Comparison of ENCODE assay signal across 14 mouse cellular contexts in genomic region chr2:18206811-18207210, GRCm38 (mm10).
DNase-seq lines count a peak whose midpoint lies in the region; ATAC-seq and TF ChIP-seq lines count a peak whose summit lies in the region.
"Had no signal": no experiment of that assay in that cellular context is flagged by ENCODE, and none has a peak within 500 bp of the region (broad histone marks: within the 10 kb centered on the region; RNA-seq: fewer than 3 reads in every experiment).

No protein-coding gene starts in this region.

- H3K27ac ChIP-seq in embryonic facial prominence, embryonic 14.5 days (replicated peaks; ENCODE audit: low read depth, low read length): no peak overlapping the region
- H3K27ac ChIP-seq in embryonic facial prominence, embryonic 10.5 days (replicated peaks): no peak overlapping the region
- H3K27ac ChIP-seq in layer of hippocampus, adult 2 months: peak overlapping the region; percentile 79
- H3K27ac ChIP-seq in olfactory bulb, adult 2 months (ENCODE audit: insufficient read depth, low read depth, low read length): peak overlapping the region; percentile 85
- H3K27ac ChIP-seq in kidney, embryonic 14.5 days (ENCODE audit: low read depth, low read length): no peak overlapping the region
- H3K27ac ChIP-seq: heart, embryonic 13.5 days; intestine, embryonic 15.5 days had no signal

- H3K27me3 ChIP-seq in embryonic facial prominence, embryonic 14.5 days (replicated peaks; ENCODE audit: control insufficient read depth, insufficient read depth, low read length): no peaks in the 10 kb centered on the region
- no peaks in the 10 kb centered on the region for H3K27me3 ChIP-seq in embryonic facial prominence, embryonic 10.5 days (replicated peaks; ENCODE audit: low read depth, poor library complexity, severe bottlenecking)
- no peaks in the 10 kb centered on the region for H3K27me3 ChIP-seq in kidney, embryonic 14.5 days (ENCODE audit: control insufficient read depth, insufficient read depth, low read length)
- H3K27me3 ChIP-seq: heart, embryonic 13.5 days; intestine, embryonic 15.5 days had no signal

- no peaks in the 10 kb centered on the region for H3K9me3 ChIP-seq in embryonic facial prominence, embryonic 14.5 days (ENCODE audit: control insufficient read depth, low read length)
- H3K9me3 ChIP-seq in embryonic facial prominence, embryonic 10.5 days: no peaks in the 10 kb centered on the region
- no peaks in the 10 kb centered on the region for H3K9me3 ChIP-seq in kidney, embryonic 14.5 days (ENCODE audit: control insufficient read depth, low read length)
- H3K9me3 ChIP-seq: G1E; heart, embryonic 13.5 days; intestine, embryonic 15.5 days had no signal

- peaks cover 75% of the 10 kb centered on the region for H3K36me3 ChIP-seq in embryonic facial prominence, embryonic 14.5 days (ENCODE audit: control insufficient read depth, insufficient read depth, low read length)
- peaks cover 97% of the 10 kb centered on the region for H3K36me3 ChIP-seq in embryonic facial prominence, embryonic 10.5 days (replicated peaks)
- peaks cover 75% of the 10 kb centered on the region for H3K36me3 ChIP-seq in kidney, embryonic 14.5 days (ENCODE audit: control insufficient read depth, insufficient read depth, low read length)

- H3K4me1 ChIP-seq in embryonic facial prominence, embryonic 14.5 days (ENCODE audit: control insufficient read depth, insufficient read depth, low read length): no peaks in the 10 kb centered on the region
- H3K4me1 ChIP-seq in embryonic facial prominence, embryonic 10.5 days: no peaks in the 10 kb centered on the region
- peaks cover 19% of the 10 kb centered on the region for H3K4me1 ChIP-seq in olfactory bulb, adult 2 months (ENCODE audit: control insufficient read depth, insufficient read depth, low read length)
- no peaks in the 10 kb centered on the region for H3K4me1 ChIP-seq in kidney, embryonic 14.5 days (ENCODE audit: control insufficient read depth, insufficient read depth, low read length)
- H3K4me1 ChIP-seq: intestine, embryonic 15.5 days had no signal

- H3K4me2 ChIP-seq in embryonic facial prominence, embryonic 14.5 days (ENCODE audit: low read depth, low read length): no peak overlapping the region
- no peak overlapping the region for H3K4me2 ChIP-seq in kidney, embryonic 14.5 days (replicated peaks; ENCODE audit: low read depth, low read length)
- H3K4me2 ChIP-seq: heart, embryonic 13.5 days; intestine, embryonic 15.5 days had no signal

- WGBS in embryonic facial prominence, embryonic 14.5 days: 86% methylated on average over 10 of the region's 10 CpGs
- 94% methylated on average over 10 of the region's 10 CpGs for WGBS in embryonic facial prominence, embryonic 10.5 days
- 25% methylated on average over 10 of the region's 10 CpGs for WGBS in olfactory bulb, adult 2 months
- WGBS in kidney, embryonic 14.5 days: 89% methylated on average over 10 of the region's 10 CpGs

- no peak overlapping the region for H3K4me3 ChIP-seq in embryonic facial prominence, embryonic 14.5 days (ENCODE audit: low read depth, low read length)
- H3K4me3 ChIP-seq in embryonic facial prominence, embryonic 10.5 days: no peak overlapping the region
- H3K4me3 ChIP-seq in layer of hippocampus, adult 2 months: no peak overlapping the region
- no peak overlapping the region for H3K4me3 ChIP-seq in olfactory bulb, adult 2 months (ENCODE audit: insufficient read depth, low read depth, low read length)
- H3K4me3 ChIP-seq in kidney, embryonic 14.5 days (ENCODE audit: low read length): no peak overlapping the region
- H3K4me3 ChIP-seq: heart, embryonic 13.5 days; intestine, embryonic 15.5 days had no signal

- DNase-seq in embryonic facial prominence, embryonic 14.5 days (ENCODE audit: low spot score): no peak
- no peak for DNase-seq in embryonic facial prominence, embryonic 10.5 days (ENCODE audit: low spot score)
- peak; percentile 42 for DNase-seq in retina, postnatal 1 day
- DNase-seq in retina, embryonic 14.5 days (ENCODE audit: low spot score): no peak
- peak; percentile 44 to 57 for DNase-seq in layer of hippocampus, adult 2 months (ENCODE audit: low spot score in 2 of 2)
- no peak for DNase-seq in heart, adult 9 months (ENCODE audit: low spot score in 2 of 2)
- DNase-seq: kidney, postnatal 4 days; liver had no signal

- no peak overlapping the region for H3K9ac ChIP-seq in embryonic facial prominence, embryonic 14.5 days (ENCODE audit: low read depth, low read length)
- no peak overlapping the region for H3K9ac ChIP-seq in kidney, embryonic 14.5 days (ENCODE audit: low read depth, low read length)
- H3K9ac ChIP-seq: heart, embryonic 13.5 days; intestine, embryonic 15.5 days had no signal

- ATAC-seq in embryonic facial prominence, embryonic 14.5 days (ENCODE audit: low read depth): 0 out of 2 replicates have a peak, but pooled peaks have one; percentile 8
- ATAC-seq in kidney, embryonic 14.5 days (ENCODE audit: low FRiP score, low TSS enrichment): no peak
- ATAC-seq: intestine, embryonic 15.5 days; lung, postnatal 0 days had no signal

- TF ChIP-seq POLR2A in olfactory bulb, adult 2 months (IDR thresholded peaks at IDR 0.05; ENCODE audit: insufficient read depth, low read depth, low read length): no peak

- TF ChIP-seq CTCF in layer of hippocampus, adult 2 months (conservative IDR thresholded peaks at IDR 0.05): no peak
- no peak for TF ChIP-seq CTCF in olfactory bulb, adult 2 months (IDR thresholded peaks at IDR 0.05; ENCODE audit: insufficient read depth, low read depth, low read length)

Comparison
In these comparisons a context has a peak if more than half of its experiments do, and no peak if none do; other contexts are left out.
1. DNase-seq: peak in retina, postnatal 1 day (single experiment) and layer of hippocampus, adult 2 months (2 of 2); none in embryonic facial prominence, embryonic 14.5 days (single experiment), embryonic facial prominence, embryonic 10.5 days (single experiment), retina, embryonic 14.5 days (single experiment) and heart, adult 9 months (0 of 2).
2. H3K27ac ChIP-seq: peak in layer of hippocampus, adult 2 months (single experiment) and olfactory bulb, adult 2 months (single experiment); none in embryonic facial prominence, embryonic 14.5 days (single experiment), embryonic facial prominence, embryonic 10.5 days (single experiment) and kidney, embryonic 14.5 days (single experiment).